Mouse (Mus musculus): Measurements from ENCODE around the gene BC049352. TPM values are rescaled to one million over a fixed set of nuclear protein-coding genes. Genes with fewer than 3 reads are reported as not detected.
A peak's percentile ranks its signal among the peaks of the same experiment; 100 is the strongest.

Gene BC049352
- total and polyA plus RNA-seq, 3 experiments = 0.23 TPM; not detected in 2

DNA sequence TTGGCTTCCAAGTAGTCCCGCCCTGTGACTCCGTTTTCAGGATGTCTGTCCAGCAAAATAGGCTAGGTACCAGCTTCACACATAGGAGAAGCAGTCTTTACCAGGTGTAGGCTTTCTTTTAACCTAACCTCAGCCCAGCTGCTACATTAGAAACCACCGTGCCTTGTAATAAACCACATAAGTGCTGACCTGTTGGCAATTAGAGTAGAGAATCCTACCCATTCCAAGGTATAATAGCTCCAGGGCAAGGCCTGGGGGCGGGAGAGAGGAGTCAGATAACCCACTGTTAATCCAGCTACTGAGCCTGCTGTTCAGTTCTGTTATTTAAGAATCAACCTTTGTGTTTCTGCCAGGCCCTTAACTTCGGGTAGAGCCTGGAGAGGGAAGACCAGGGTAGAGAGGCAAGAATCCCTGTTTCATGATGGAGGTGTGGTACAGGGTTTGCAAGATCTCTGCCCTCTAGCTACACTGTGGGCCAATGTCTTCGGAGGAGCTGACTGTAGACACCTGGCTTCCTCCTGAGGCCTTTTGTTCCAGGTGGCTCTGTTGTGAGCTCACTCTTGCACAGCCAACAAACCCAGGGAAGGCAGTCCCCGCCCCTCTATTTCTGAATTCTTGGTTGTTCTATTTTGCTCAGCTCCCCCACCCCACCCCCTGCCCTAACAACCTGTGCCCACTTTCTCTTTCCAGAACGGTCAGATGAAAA is 14.5 kb downstream of the BC049352 start:
- Histone ChIP-seq H3K4me3 (no peak overlapping the region), H3K27me3 (ENCODE audit: control insufficient read depth, insufficient read depth, low read length) (no peaks in the 10 kb centered on the region), H3K9ac (ENCODE audit: low read depth, low read length) (no peak overlapping the region), H3K4me1 (ENCODE audit: control insufficient read depth, insufficient read depth, low read length) (no peaks in the 10 kb centered on the region), H3K79me2 (replicated peaks; ENCODE audit: control insufficient read depth, insufficient read depth, low read length) (no peaks in the 10 kb centered on the region), H3K27ac (no peak overlapping the region), H3K36me3 (ENCODE audit: control insufficient read depth, insufficient read depth, low read length) (no peaks in the 10 kb centered on the region)
- WGBS = 71% methylated on average over 8 of the region's 8 CpGs
- intact Hi-C loops (cut with DNase I) = no loop called here
- DNase-seq = no peak
- TF ChIP-seq POLR2A (IDR thresholded peaks at IDR 0.05; ENCODE audit: insufficient read depth, low read depth, low read length) (no peak), CTCF (IDR thresholded peaks at IDR 0.05) (no peak), EP300 (IDR thresholded peaks at IDR 0.05; ENCODE audit: insufficient read depth, low read depth, low read length) (no peak)

- WGBS = 55% methylated on average over 5 of the region's 5 CpGs
- DNase-seq = no peak
- H3K27ac ChIP-seq = no peak overlapping the region
- H3K9ac ChIP-seq (ENCODE audit: low read depth, low read length) = no peak overlapping the region
- H3K4me1 ChIP-seq (ENCODE audit: control insufficient read depth, insufficient read depth, low read length) = no peaks in the 10 kb centered on the region
- H3K79me2 ChIP-seq (replicated peaks; ENCODE audit: control insufficient read depth, insufficient read depth, low read length) = no peaks in the 10 kb centered on the region
- no peaks in the 10 kb centered on the region for H3K27me3 ChIP-seq (ENCODE audit: control insufficient read depth, insufficient read depth, low read length)
- no peaks in the 10 kb centered on the region for H3K36me3 ChIP-seq (ENCODE audit: control insufficient read depth, insufficient read depth, low read length)
- H3K4me3 ChIP-seq = no peak overlapping the region
- intact Hi-C loops (cut with DNase I) = no loop called here
- TF ChIP-seq CTCF (IDR thresholded peaks at IDR 0.05) (no peak), POLR2A (IDR thresholded peaks at IDR 0.05; ENCODE audit: insufficient read depth, low read depth, low read length) (no peak), EP300 (IDR thresholded peaks at IDR 0.05; ENCODE audit: insufficient read depth, low read depth, low read length) (no peak)
Measured at GRCm38 (mm10) chr9:45197549-45197948, 15.7 kb downstream of the BC049352 start.

DNA sequence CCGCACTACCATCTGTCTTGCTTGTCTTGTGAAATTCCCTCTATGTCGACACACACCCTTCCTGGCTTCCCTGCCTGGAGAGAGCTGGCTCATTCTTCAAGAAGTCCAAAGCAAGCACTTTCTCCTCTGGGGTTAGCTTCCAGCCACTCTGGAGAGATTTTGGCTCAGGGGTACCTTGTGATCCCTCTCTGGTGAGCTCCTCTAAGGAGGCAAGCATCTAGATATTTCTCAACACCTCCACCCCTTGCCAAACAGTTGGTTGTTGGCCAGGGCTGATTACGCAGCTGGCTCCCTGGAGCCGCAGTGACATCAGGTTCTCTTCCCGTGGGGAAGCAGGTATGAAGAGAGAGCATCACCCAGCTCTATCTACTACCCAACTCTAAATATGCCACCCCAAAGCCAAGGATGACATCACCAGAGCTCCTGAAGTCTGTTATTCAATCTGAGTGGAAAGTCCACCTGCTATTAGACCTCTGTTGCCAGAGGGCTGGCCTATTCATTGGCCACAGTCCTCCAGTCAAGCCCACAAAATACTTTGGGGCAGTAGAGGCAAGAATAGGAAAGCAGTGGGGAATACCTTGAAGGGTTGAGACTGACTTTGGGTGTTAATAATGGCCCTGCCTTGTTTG is 19.6 kb downstream of the BC049352 start:
- no peaks in the 10 kb centered on the region for H3K27me3 ChIP-seq (ENCODE audit: control insufficient read depth, insufficient read depth, low read length)
- no peaks in the 10 kb centered on the region for H3K4me1 ChIP-seq (ENCODE audit: control insufficient read depth, insufficient read depth, low read length)
- no peaks in the 10 kb centered on the region for H3K79me2 ChIP-seq (replicated peaks; ENCODE audit: control insufficient read depth, insufficient read depth, low read length)
- no peak overlapping the region for H3K4me3 ChIP-seq
- TF ChIP-seq POLR2A (IDR thresholded peaks at IDR 0.05; ENCODE audit: insufficient read depth, low read depth, low read length) = no peak
- no peak for TF ChIP-seq EP300 (IDR thresholded peaks at IDR 0.05; ENCODE audit: insufficient read depth, low read depth, low read length)
- no peak for TF ChIP-seq CTCF (IDR thresholded peaks at IDR 0.05)
- H3K27ac ChIP-seq = no peak overlapping the region
- intact Hi-C loops (cut with DNase I) = no loop called here
- WGBS = 71% methylated on average over 5 of the region's 5 CpGs
- H3K36me3 ChIP-seq (ENCODE audit: control insufficient read depth, insufficient read depth, low read length) = no peaks in the 10 kb centered on the region
- no peak overlapping the region for H3K9ac ChIP-seq (ENCODE audit: low read depth, low read length)
- DNase-seq = peak in 1 of 2 experiments; percentile 31

DNA sequence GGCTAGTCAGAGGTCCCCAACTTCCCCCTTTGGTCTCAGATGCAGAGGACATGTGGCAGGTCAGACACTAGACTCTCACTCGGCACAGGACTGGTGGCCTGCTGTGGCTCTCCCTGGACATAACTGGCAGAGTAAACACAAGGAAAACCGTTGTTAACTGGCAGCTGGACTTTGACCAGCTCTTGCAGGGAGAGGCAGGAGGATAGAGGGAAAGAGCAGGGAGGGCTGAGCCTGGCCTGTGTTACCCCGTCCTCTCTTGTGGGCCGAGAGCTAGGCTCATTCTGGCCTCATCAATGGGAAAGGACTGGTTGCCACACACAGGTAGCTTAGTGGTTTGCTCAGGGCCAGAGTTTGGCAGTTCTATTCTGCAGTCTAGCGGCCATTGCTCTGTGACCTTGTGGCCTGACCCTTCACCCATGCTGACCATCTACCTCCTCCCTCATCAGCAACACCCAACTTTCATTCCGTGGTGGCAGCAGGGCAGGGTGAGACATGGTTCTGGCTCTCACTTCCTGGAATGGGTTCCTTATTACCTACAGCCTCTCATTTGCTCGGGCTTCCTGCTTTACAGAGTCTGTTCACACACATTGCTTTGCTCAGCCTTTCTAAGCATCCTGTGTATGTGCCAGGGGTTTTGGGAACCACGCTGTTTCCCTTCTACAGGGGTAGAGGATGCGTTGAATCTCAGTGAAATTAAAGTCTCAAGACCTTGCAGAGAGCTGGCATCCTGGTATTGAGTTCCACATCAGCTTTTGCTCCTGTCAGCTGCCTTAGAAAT is 20.4 kb downstream of the BC049352 start:
- no peaks in the 10 kb centered on the region for H3K4me1 ChIP-seq (ENCODE audit: control insufficient read depth, insufficient read depth, low read length)
- no peak for DNase-seq
- TF ChIP-seq EP300 (IDR thresholded peaks at IDR 0.05; ENCODE audit: insufficient read depth, low read depth, low read length) (no peak), CTCF (IDR thresholded peaks at IDR 0.05) (no peak), POLR2A (IDR thresholded peaks at IDR 0.05; ENCODE audit: insufficient read depth, low read depth, low read length) (no peak)
- no peak overlapping the region for H3K4me3 ChIP-seq
- H3K36me3 ChIP-seq (ENCODE audit: control insufficient read depth, insufficient read depth, low read length) = no peaks in the 10 kb centered on the region
- WGBS = 64% methylated on average over 9 of the region's 9 CpGs
- H3K79me2 ChIP-seq (replicated peaks; ENCODE audit: control insufficient read depth, insufficient read depth, low read length) = no peaks in the 10 kb centered on the region
- H3K27me3 ChIP-seq (ENCODE audit: control insufficient read depth, insufficient read depth, low read length) = no peaks in the 10 kb centered on the region
- H3K27ac ChIP-seq = no peak overlapping the region
- intact Hi-C loops (cut with DNase I) = no loop called here
- no peak overlapping the region for H3K9ac ChIP-seq (ENCODE audit: low read depth, low read length)

DNA sequence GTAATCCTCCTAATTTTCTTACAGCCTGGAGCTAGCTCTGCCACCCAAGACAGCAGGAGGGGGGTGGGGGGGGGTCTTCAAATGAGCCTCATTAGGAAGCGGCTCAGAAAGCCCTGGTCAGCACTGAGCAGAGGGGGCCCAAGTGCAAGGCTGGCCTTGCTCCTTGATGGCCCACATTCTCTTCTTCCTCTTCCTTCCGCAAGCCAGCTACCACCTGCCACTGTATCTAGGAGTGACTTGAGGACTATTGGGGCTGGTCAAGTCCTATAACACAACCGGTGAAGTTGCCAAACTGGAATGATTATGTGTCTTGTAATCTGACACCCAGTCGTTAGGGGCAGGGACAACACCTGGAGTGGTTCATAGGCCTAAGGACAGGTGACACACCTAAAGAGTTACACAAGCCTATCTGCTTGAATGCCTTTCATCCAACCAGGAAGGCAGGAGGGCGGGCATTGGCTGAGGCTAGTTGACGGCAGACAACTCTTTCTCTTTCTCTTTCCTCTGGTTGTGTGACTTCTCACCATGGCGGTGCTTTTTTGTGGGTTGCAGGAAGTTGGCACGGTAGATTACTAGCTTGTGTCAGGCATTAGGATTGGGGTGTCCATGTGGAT is 22.1 kb downstream of the BC049352 start, which contains the start of gene Tmprss4:
Gene Tmprss4, minus strand, starts transcription at position 296 of the 614 bp plus-strand sequence.
- no peak for DNase-seq
- no peak within 1 kb of the TSS for H3K27ac ChIP-seq
- no peak for TF ChIP-seq EP300 (IDR thresholded peaks at IDR 0.05; ENCODE audit: insufficient read depth, low read depth, low read length)
- no peak for TF ChIP-seq POLR2A (IDR thresholded peaks at IDR 0.05; ENCODE audit: insufficient read depth, low read depth, low read length)
- TF ChIP-seq CTCF (IDR thresholded peaks at IDR 0.05) = no peak
- H3K4me1 ChIP-seq (ENCODE audit: control insufficient read depth, insufficient read depth, low read length) = no peaks in the 10 kb centered on the region
- 72% methylated on average over 8 of the region's 8 CpGs for WGBS
- H3K9ac ChIP-seq (ENCODE audit: low read depth, low read length) = no peak within 1 kb of the TSS
- no peaks in the 10 kb centered on the region for H3K36me3 ChIP-seq (ENCODE audit: control insufficient read depth, insufficient read depth, low read length)
- H3K4me3 ChIP-seq = no peak within 1 kb of the TSS
- no peaks in the 10 kb centered on the region for H3K27me3 ChIP-seq (ENCODE audit: control insufficient read depth, insufficient read depth, low read length)
- H3K79me2 ChIP-seq (replicated peaks; ENCODE audit: control insufficient read depth, insufficient read depth, low read length) = no peaks in the 10 kb centered on the region
- intact Hi-C loops (cut with DNase I) = no loop called here

Measured in heart, adult 2 months (tissue).